Mouse (Mus musculus) retina, adult 2 months (tissue): Measurements from ENCODE around the gene Gm49396.

Experiments used
- DNase-seq: peaks from one replicate; pipeline ENCODE4 v3.0.0-alpha.2; 2012; ENCODE audit warnings: low read depth, low spot score

The Gm49396 gene

DNA sequence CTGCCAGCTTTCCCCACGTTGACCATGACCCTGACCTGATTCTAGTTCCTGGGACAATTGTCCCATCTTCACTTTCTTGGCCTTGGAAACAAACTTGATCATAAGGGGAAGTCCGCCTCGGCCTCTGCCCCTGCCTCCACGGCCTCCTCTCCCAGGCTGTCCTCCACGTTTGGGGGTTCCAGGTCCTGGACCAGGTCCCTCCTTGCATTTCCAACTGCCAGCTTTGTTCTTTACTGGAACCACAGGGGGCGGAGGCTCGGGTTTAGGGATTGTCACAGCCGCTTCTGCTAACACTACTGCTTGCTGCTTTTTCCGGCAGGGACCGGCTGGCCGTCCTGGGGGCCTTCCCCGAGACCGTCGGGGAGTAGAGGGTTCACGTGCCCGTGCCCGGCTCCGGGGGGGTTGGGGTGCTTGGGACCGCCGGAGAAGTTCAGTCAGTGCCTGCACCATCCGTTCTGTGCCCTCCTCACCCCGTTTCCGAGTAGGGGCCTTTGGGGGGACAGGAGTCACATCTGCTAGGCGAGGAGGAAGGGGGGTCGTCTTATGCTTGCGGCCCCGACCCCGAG lies 23.4 kb downstream of the Gm49396 start:
- no peak for DNase-seq

DNA sequence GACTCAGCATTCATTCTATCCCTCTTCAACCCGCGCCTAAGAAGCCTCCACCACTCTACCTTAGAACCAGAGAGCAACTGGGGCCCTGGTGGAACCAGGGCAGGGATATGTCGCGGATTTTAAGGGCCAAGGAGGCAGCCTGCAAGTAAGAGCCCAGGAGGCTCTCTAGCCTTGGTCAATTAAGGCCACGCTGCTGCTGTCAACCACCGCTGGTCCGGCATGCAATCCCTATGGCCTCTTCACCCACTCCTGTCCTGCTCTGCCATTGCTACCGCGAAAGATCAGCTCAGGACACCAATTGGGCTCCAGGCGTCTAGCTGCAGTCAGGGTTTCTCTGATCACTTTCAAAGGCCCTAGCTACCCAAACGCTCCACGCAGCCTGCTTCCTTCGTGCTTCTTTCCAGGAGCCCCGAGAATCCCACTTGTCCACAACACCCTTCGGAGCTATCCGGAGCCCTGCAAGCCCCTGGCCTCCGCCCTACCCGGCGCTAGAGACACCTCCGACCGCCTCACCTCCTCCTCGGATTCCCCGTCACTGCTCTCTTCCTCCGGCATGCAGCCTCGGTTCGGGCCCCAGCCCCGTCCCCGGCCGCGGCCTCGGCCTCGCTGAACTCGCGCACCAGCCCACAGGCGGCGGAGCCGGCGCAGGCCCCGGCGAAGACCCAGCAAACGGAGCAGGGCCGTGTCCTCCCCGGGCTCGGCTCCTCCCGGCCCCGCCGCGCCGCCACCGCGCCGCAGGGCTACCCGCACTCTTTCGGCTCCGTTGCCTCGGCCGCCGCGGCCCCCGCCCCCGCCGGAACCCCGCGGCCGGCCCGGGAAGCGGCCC lies 24.9 kb downstream of the Gm49396 start:
- DNase-seq, result no peak

DNA sequence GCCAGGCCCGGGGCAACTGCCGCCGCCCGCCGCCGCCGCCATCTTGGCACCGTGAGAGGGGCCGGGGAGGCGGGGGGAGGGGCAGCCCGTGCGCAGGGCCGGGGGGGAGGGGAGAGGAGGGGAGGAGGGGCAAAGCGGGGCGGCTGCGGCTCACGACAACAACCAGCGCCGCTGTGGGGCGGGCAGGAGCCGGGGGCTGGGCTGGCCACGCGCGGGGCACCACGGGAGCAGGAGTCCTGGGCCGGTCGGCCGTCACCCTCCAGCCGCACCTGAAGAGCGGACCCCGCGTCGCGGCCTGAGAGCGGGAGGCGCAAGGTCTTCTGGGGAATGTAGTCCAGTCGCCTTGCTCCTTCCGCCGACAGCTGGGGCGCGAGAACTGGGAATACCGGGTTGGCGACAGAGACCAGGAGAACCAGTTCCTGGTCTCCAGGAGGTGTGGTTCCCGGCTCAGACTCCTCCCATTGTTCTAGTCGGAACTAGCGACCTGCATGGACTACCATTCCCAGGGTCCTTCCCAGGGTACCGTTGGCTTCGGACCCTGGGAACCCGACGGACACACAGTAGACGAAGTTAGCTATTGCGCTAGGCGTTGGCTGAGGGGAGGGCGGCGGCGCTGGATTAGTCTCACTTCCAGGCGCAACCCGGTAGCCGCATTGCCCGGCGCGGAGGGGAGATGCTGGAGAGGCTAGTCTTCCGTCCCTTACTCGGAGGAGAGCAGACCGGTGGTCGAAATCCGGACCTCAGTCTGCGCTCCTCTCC lies 25.7 kb downstream of the Gm49396 start, which contains the start of gene Kmt2b:
Gene Kmt2b, minus strand, starts transcription at position 51 of the 759 bp plus-strand sequence.
- DNase-seq, result peak; percentile 88

DNA sequence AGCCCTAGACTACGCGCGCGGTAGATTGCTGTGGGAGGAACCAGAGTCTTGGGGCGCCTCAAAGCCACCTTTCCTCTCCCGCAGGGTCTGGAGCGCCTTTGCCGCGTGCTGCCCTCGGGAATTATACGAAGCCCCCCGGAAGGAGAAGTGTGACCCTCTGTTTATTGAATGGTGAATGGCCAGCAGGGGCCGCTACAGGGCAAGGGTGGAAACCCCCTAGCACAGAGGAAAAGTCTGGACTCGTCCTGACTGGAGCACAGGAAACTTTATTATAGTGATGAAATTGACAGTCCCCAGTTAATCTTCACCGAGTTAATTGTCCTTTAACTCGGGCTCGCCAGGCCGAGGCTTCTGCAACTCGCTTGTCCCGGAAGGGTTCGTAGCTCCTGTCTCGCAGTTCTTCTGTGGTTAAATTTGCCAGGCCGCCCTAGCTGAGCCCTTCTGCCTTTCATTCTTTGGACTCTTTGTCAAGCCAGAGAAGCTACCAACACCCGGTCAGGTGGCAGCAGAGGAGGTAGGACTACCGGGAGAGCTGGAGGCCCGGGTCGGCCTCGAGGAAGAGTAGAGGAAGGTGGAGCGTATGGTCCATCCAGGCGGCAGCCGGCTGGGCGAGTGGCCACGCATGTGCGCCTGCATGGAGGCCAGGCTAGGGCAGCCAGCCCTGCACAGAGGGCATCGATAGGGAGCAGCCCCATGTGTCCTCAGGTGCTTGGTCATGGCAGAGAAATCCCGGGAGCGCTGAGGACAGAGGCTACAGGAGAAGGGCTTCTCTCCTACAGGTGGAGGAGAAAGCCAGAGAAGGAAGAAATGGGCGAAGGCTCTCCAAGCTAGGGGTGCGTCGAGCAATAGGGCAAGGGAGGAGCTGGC lies 26.5 kb downstream of the Gm49396 start:
- peak; percentile 56 for DNase-seq

DNA sequence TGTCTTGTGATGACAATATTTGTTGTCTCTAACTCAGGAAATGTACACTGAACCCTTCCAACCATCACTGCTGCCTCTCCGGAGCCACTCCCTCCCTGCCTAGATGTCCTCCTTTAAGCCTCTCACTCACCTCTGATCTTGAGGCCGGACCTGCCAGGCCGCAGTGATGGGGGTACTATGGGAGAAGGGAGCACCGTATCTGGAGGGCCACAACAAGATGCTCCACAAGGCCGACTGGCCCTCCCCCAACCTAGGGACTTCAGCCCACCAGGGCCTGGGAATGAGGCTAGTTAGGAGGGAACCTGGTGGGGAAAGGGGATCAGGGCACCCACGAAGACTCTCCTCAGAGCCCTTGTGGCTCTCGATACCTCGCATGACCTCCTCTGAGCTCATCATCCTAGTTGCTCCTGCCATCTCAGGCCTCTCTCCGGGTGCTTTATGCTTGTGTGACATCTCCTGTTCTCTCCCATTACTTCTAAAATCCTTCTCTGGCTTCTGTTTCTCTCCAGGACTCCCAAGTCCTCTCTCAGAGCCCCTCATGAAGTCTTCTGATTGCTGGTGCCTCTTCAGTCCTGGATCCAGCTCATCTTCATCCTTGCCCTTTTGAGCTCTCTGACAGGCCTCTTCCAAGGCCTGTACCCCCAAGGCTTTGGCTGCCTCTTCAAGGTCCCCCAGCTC lies 27.9 kb downstream of the Gm49396 start:
- no peak for DNase-seq

DNA sequence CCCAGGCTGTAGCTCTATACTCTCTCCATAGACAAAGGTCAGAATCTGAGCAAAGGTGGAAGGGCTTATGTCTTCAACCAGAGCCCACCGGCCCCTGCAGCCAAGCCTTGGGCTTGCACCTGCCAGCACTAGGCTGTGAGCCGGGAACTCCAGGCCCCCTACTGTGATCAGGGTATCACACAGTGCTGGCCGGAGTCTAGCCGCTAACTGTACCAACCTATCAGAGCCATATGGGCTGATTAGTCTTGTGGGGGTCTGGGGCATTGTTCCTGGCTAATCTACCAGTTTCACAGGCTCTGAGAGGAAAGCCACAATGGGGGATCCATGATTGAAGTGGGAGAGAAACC lies 28.4 kb downstream of the Gm49396 start:
- no peak for DNase-seq

DNA sequence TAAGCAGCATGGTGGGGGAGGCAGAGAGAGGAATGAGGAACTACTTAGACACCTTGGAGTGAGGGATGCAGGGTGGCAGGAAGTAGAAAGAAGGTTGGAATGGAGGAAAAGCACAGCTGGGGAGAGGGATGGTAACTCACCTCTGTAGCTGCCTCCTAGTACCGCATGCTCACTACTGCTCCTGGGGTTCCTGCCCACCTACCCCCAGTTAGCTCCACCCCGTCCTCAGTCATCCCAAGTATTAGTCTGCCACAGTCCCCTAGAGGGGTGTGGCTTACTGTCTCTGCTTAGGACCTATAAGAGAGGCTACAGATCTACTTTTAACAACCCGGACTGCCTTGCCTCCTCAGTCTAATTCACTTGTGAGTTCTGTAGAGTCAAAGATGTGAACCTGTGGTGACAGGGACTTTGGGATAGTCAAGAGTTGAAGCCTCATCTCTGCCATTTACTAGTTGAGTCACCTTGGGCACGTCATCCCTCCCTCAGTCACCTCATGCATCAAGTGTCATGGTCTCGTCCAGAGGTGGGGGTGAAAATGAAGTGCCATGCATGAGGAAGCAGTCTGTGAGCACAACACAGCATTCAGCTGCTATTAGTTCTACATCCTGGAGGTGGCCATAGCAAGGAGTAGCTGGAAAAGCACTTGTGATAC lies 29.8 kb downstream of the Gm49396 start:
- no peak for DNase-seq

DNA sequence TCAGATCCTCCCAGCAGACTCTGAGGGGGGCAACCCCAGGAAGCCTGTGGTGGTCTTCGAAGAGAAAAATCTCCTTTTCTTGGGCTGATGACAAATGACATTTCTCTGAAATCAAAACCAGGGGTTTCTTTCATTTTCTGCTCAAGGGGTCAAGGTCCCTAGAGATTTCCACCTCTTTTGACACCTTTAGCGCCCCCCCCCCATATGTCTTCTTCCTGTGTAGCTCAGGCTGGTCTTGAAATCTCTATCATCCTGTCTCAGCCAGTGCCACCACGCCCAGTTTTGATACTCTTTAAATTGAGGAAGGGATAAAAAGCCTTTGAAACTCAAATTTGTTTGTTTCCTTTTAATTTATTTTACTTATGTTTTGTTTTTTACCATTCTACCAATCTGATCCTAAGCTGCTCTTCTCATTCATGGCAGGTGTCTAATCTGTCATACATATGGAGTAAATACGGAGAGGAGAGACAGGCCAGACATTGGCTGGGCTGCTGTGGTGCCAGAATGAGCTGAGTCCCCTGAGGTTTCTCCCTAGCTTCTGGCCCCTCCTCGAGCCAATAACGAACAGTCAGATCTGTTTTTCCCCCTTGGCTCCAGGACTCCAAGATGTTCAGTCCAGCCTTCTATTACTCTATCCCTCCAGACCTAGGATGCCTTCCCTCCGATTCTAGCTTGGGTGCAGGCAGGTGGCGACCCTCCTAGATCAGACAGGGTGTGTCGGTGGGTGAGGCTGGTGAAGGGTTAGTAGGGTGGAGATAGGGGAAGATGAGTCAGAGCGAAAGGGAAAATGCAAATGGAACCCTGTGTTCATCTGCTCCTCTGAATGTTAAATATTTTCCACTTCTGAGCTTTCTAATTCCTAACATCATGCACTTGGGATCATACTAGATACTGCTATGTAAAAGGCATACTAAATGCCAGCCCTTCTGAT lies 30.7 kb downstream of the Gm49396 start:
- DNase-seq, result no peak

DNA sequence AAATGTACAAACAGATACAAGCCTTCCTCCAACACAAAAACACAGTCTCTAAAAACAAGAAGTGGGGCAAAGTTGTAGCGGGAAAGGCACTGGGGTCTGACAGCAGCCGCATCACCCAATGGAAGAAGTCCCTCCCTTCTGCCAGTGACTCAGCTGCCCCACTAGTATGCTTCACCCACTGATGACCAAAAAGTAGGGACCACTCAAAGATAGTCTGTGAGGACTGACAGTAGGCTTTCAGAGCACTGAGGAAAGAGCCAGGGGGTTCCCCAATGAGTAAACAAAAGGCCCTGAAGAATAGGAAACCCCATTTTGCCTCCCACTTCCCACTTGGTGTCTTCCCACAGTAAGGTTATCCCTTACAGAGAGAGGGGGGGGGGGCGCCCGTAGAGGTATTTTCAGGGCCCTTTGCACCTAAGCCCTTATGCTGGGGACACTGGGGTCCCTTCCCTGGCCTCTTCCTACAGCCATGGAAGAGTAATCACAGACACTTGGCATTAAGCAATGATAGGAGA lies 31.4 kb downstream of the Gm49396 start:
- DNase-seq, result no peak

DNA sequence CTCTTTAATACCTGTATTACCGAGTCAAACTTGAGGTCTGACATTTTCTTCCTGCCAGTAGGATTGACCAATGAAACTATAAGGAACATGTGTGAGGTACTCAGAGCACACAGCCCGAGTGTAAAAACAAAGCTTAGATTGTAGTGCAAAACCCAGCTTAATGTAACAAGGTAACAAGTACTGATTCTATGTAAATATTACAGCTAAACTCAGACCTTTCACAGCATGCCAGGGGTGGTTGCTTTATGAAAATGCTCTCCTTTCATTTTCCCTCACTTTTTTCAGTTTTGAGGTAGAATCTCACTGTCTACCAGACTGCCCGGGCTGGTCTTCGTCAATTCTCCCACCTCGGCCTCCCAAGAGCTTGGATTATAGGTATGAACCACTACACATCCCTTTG lies 32.9 kb downstream of the Gm49396 start:
- no peak for DNase-seq

DNA sequence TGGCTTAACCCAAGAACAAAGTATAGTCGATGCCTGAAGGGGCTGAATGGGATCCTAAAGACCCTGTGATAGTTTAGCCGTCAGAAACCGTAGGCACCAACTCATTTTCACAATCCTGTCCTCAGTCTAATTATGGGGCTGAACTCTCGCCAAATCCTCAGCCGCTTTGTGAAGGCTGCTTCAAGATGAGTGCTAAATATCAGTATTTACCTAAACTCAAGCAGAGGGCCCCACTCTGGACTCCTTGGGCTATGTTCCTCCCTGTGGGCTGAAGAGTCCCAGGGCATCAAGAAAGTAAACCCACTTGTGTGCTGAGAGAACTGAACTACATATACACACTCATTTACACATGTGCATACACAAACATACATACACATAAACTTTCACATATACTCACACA lies 33.7 kb downstream of the Gm49396 start:
- no peak for DNase-seq

DNA sequence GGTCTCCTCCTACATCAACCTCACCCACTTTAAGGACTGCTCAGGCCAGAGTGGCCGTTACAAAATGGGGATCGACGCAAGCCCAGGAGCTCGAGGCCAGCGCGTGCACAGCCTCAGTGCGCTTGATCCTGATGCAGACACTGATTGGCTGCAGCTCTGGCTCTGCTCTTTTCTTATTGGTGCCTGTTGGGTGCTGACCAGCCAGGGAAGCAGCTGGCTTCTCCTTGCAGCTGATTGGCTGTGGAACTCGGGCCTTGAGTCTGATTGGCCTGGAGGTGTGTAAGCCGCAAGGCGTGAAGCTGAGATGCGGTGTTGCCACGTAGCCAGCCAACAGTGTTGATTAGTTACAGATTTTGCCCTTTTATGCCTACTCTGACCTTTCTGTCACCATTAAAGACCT lies 35.6 kb downstream of the Gm49396 start, which contains the start of gene Zbtb32:
Gene Zbtb32, minus strand, starts transcription at position 124 of the 400 bp plus-strand sequence.
- no peak for DNase-seq

DNA sequence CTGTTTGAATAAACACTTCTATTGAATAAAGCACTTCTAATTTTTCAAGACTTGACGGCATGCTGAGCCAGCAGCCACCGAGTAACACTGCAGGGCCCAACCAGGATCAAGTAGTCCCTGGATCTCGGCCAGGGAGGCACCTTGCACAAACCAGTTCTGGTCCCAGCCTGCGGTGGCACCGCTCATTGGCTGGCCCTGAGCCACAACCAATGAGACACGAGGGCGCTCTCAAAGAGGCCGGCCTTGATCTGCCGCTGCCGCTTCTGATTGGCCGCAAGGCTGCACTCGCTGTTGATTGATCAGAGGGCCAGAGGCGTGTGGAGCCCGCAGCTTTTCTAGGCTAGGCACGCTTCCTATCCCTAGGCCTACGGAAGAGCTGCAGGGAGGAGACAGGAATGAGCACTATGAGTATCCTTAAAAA lies 36.8 kb downstream of the Gm49396 start:
- peak; percentile 70 for DNase-seq

DNA sequence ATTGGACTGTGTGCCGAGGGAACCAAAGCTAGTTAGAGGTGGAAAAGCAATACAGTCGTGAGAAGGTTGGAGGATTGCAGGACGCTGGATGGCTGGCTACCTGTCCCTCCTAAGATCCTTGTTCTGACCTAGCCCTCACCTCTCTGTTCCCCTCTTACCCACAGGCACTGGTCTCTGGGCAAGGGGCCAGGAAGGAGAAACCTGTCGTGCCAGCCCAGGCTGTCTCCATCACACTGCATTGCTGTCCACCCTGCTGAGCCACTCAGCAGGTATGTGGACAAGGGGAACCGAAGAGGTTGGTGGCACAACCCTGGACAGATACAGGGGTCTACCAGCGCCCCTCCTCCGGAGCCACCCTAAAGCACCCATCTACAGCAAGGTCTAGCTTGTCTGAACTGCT lies 37.5 kb downstream of the Gm49396 start:
- no peak for DNase-seq

DNA sequence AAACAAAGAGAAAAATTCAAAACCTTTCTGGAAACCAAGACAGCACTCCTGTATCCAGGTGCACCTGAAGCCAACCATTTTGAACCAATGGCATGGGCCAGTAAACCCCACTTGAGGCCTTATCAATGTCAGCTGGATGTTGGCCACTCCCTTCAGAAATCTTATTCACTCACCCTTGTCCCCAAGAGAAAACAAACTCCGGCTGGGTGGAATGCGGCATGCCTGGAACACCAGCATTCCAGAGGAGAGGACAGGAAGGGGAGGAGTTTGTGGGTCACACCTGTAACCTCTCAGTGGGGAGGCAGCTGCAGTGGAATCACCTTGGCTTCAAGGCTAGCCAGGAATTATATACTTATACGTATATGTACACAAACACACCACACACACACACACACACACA lies 39.4 kb downstream of the Gm49396 start:
- DNase-seq, result no peak

DNA sequence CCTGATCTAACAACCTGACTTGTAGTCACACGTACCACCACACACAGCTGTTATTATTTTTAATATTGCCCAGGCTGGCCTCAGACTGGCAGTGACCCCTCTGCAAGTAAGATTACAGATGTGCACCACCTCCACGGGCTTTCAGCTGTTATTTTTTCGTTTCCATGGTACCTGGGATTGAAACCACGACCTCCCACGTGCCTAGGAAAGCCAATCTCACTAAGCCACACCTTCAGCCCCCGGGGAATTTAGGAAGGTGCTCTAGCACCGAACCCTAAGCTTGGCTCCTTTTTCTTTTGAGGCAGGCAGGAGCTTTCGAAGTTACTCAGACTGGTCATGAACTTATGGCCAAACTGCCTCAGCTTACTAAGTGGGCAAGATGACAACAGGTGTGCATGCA lies 41.3 kb downstream of the Gm49396 start:
- DNase-seq, result no peak

DNA sequence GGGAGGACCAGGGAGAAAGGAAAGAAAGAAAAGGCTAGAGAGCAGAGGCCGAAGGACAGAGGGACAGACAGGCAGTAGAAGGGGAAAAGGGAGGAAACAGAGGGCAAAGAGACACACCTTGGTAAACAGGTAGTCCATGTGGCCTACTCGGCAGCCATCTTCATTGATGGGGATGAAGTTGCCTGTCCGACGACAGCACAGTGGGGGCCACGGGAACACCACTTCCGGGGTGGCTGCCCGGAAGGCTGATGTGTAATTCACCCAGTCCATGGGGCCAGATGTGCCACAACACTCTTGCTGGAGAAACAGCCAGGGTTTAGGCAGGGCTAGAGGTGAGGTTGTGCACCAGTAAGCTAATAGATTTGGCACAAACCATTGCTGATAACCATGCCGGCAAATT lies 41.8 kb downstream of the Gm49396 start:
- DNase-seq, result no peak

DNA sequence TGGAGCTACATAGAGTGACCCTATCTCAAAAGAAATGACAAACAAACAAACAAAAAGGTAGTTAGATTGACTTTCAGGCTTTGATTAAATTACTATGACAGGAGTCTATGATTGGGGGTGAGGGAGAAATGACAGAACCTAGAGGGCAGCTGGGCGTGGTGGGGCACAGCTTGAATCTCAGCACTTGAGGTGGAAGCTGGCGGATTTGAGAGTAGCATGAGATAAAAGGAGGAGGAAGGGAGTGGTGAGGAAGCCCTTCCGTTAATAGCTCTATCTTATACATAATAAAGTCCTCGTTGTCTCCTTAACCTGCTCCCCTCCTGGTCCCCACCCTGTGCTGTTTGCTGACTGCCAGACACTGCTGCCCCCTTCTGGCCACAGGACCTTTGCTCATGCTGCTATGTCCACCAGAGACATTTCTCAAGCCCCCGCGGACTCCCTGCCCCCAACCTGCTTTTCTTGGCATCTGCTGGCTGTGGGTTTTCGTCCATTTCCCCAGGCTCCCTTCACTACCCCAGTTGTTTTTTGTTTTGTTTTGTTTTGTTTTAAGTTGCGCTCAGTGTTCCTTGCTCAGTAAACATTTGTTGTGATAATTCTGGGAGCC lies 44.7 kb downstream of the Gm49396 start:
- DNase-seq, result no peak

DNA sequence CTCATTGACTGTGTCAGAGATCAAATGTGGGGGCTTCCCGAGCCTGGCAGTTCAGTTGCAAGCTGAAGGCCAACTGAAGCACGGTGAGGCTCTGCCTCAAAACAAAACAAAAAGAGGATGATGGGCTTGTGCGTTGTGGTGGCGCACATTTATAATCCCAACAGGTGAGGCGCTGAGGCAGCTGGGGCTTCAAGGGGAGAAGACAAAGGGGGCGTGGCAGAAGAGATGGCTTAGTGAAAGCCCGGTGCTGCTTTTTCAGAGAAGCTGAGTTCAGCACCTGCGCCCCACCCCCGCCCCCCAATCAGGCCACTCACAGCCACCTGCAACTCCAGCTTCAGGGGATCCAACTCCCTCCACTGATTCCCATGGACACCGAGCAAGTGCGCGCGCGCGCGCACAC lies 45.3 kb downstream of the Gm49396 start:
- DNase-seq, result no peak
